Mouse (Mus musculus) kidney, postnatal 0 days (tissue): ENCODE data around the gene Ern1. TPM values are rescaled to one million over a fixed set of nuclear protein-coding genes. Genes with fewer than 3 reads are reported as not detected.

ENCODE experiments used
- ATAC-seq: fragments of 200-750 bp; cut with Nextera tagmentation; replicated peaks from 2 replicates; pipeline ENCODE4 v1.8.0; 2017; ENCODE audit warnings: low read depth, moderate number of reproducible peaks, moderate TSS enrichment, moderate library complexity; ENCODE audit not compliant: low FRiP score
- DNase-seq: peaks from one replicate; pipeline ENCODE4 v3.0.0-alpha.2; 2016; ENCODE audit warnings: low spot score
- H3K27ac ChIP-seq: fragments of 300-500 bp; sonication (generic); 2 replicates; pipeline ENCODE4 v1.5.1; 2014; ENCODE audit warnings: mild to moderate bottlenecking
- H3K27me3 ChIP-seq: fragments of 300-500 bp; sonication (generic); 2 replicates; pipeline ENCODE4 v1.6.1; 2014; ENCODE audit warnings: low read length, mixed read lengths; ENCODE audit not compliant: insufficient read depth
- H3K36me3 ChIP-seq: fragments of 300-500 bp; sonication (generic); 2 replicates; pipeline ENCODE4 v1.6.1; 2014; ENCODE audit warnings: low read length, mixed read lengths; ENCODE audit not compliant: insufficient read depth
- H3K4me1 ChIP-seq: fragments of 300-500 bp; sonication (generic); replicated peaks from 2 replicates; pipeline ENCODE4 v1.6.1; 2014; ENCODE audit warnings: antibody characterized with exemption, low read length, mixed read lengths; ENCODE audit not compliant: insufficient read depth
- H3K4me2 ChIP-seq: fragments of 300-500 bp; sonication (generic); 2 replicates; pipeline ENCODE4 v1.6.1; 2014; ENCODE audit warnings: mild to moderate bottlenecking, low read length, moderate library complexity, mixed read lengths
- H3K4me3 ChIP-seq: fragments of 300-500 bp; sonication (generic); replicated peaks from 2 replicates; pipeline ENCODE4 v1.5.1; 2014; ENCODE audit warnings: low read depth, low read length
- H3K9ac ChIP-seq: fragments of 300-500 bp; sonication (generic); 2 replicates; pipeline ENCODE4 v1.6.1; 2014; ENCODE audit warnings: low read depth, low read length
- H3K9me3 ChIP-seq: fragments of 300-500 bp; sonication (generic); replicated peaks from 2 replicates; pipeline ENCODE4 v1.6.1; 2016; ENCODE audit warnings: low read length, inconsistent platforms, mixed read lengths
- CTCF ChIP-seq: IDR thresholded peaks from 2 replicates; pipeline ENCODE4 v1.5.1; 2016; ENCODE audit warnings: antibody characterized with exemption, low read depth, mild to moderate bottlenecking, moderate library complexity
- WGBS: fragments of 180-500 bp; shearing (Covaris S2); extraction: QIAGEN DNeasy Blood & Tissue Kit; methylation state at CpG from one replicate; pipeline ENCODE4 v1.1.7; 2014; 5-methylcytosine and 5-hydroxymethylcytosine counted together
- polyA plus RNA-seq: library from polyadenylated mRNA; unstranded; fragments of >200 nt; fragmentation: Nextera tagmentation; extraction: Ambion mirVana; gene quantifications from 2 replicates; pipeline ENCODE4 v1.2.1, GENCODE M21; 2015

Gene Ern1
- polyA plus RNA-seq, 1 experiment from 2014 or later = 3.3 TPM

GRCm38 (mm10) chr11:106383051-106383790 is 104.4 kb downstream of the Ern1 start:
- no peak overlapping the region for H3K9ac ChIP-seq
- no peaks in the 10 kb centered on the region for H3K9me3 ChIP-seq
- TF ChIP-seq CTCF = no peak
- WGBS = 71% methylated on average over 6 of the region's 6 CpGs
- DNase-seq (no peak), ATAC-seq (no peak)
- no peak overlapping the region for H3K4me2 ChIP-seq
- no peaks in the 10 kb centered on the region for H3K27me3 ChIP-seq
- H3K27ac ChIP-seq = peak overlapping the region; percentile 83
- H3K4me3 ChIP-seq = no peak overlapping the region
- H3K36me3 ChIP-seq = no peaks in the 10 kb centered on the region
- no peaks in the 10 kb centered on the region for H3K4me1 ChIP-seq

GRCm38 (mm10) chr11:106382424-106382823 is 105.2 kb downstream of the Ern1 start:
- H3K27ac ChIP-seq = peak overlapping the region; percentile 83
- H3K36me3 ChIP-seq = no peaks in the 10 kb centered on the region
- WGBS = 58% methylated on average over 5 of the region's 5 CpGs
- TF ChIP-seq CTCF = no peak
- no peaks in the 10 kb centered on the region for H3K9me3 ChIP-seq
- 0 out of 2 replicates have a peak overlapping the region, but pooled peaks have one; percentile 5 for H3K9ac ChIP-seq
- peak overlapping the region; percentile 14 for H3K4me2 ChIP-seq
- DNase-seq (peak; percentile 54), ATAC-seq (no peak)
- H3K4me1 ChIP-seq = no peaks in the 10 kb centered on the region
- H3K4me3 ChIP-seq = peak overlapping the region; percentile 8
- no peaks in the 10 kb centered on the region for H3K27me3 ChIP-seq

GRCm38 (mm10) chr11:106381883-106382282 is 105.8 kb downstream of the Ern1 start:
- Histone ChIP-seq H3K27ac (peak overlapping the region; percentile 83), H3K27me3 (no peaks in the 10 kb centered on the region), H3K4me1 (no peaks in the 10 kb centered on the region), H3K36me3 (no peaks in the 10 kb centered on the region), H3K9ac (0 out of 2 replicates have a peak overlapping the region, but pooled peaks have one; percentile 5), H3K4me3 (peak overlapping the region; percentile 8), H3K4me2 (peak overlapping the region; percentile 18), H3K9me3 (no peaks in the 10 kb centered on the region)
- ATAC-seq = no peak
- TF ChIP-seq CTCF = peak; percentile 26; the same call in 1 of the 2 replicates
- DNase-seq = peak; percentile 14
- 79% methylated on average over 7 of the region's 7 CpGs for WGBS

GRCm38 (mm10) chr11:106381011-106381410 is 106.6 kb downstream of the Ern1 start:
- no peaks in the 10 kb centered on the region for H3K9me3 ChIP-seq
- peak; percentile 58 for TF ChIP-seq CTCF
- DNase-seq (peak; percentile 14), ATAC-seq (no peak)
- 75% methylated on average over 11 of the region's 11 CpGs for WGBS
- peak overlapping the region; percentile 42 for H3K4me2 ChIP-seq
- H3K27ac ChIP-seq = no peak overlapping the region
- peak overlapping the region; percentile 11; the same call in 1 of the 2 replicates for H3K4me3 ChIP-seq
- H3K27me3 ChIP-seq = no peaks in the 10 kb centered on the region
- no peak overlapping the region for H3K9ac ChIP-seq
- H3K36me3 ChIP-seq = no peaks in the 10 kb centered on the region
- no peaks in the 10 kb centered on the region for H3K4me1 ChIP-seq

- Histone ChIP-seq H3K27ac (no peak overlapping the region; the same call in 1 of the 2 replicates), H3K4me3 (no peak overlapping the region), H3K4me1 (no peaks in the 10 kb centered on the region), H3K27me3 (no peaks in the 10 kb centered on the region), H3K9ac (no peak overlapping the region), H3K4me2 (no peak overlapping the region), H3K9me3 (no peaks in the 10 kb centered on the region), H3K36me3 (no peaks in the 10 kb centered on the region)
- 85% methylated on average over 5 of the region's 5 CpGs for WGBS
- ATAC-seq = no peak
- DNase-seq = no peak
- no peak for TF ChIP-seq CTCF
Measured at GRCm38 (mm10) chr11:106374979-106375378, 112.7 kb downstream of the Ern1 start.

GRCm38 (mm10) chr11:106374559-106374958 is 113.1 kb downstream of the Ern1 start:
- ATAC-seq (no peak; the same call in 1 of the 2 replicates), DNase-seq (peak; percentile 43)
- Histone ChIP-seq H3K4me1 (no peaks in the 10 kb centered on the region), H3K27me3 (no peaks in the 10 kb centered on the region), H3K4me2 (no peak overlapping the region), H3K27ac (peak overlapping the region; percentile 4; the same call in 1 of the 2 replicates), H3K9me3 (no peaks in the 10 kb centered on the region), H3K9ac (no peak overlapping the region), H3K36me3 (no peaks in the 10 kb centered on the region), H3K4me3 (no peak overlapping the region)
- no peak for TF ChIP-seq CTCF
- WGBS = 29% methylated on average over 9 of the region's 9 CpGs
